Mouse (Mus musculus): ENCODE measurements at regions not wholly inside any gene's neighbourhood (a gene's known extent, or its start where the extent isn't known, plus 50 kb on each side); places are given as distances from the start of the nearest gene placed in this dataset.
"Not testable (repeated sequence)": the region's sequence is repeated elsewhere in the genome, so short reads cannot be mapped to it uniquely, and the experiment has no call there.

DNA sequence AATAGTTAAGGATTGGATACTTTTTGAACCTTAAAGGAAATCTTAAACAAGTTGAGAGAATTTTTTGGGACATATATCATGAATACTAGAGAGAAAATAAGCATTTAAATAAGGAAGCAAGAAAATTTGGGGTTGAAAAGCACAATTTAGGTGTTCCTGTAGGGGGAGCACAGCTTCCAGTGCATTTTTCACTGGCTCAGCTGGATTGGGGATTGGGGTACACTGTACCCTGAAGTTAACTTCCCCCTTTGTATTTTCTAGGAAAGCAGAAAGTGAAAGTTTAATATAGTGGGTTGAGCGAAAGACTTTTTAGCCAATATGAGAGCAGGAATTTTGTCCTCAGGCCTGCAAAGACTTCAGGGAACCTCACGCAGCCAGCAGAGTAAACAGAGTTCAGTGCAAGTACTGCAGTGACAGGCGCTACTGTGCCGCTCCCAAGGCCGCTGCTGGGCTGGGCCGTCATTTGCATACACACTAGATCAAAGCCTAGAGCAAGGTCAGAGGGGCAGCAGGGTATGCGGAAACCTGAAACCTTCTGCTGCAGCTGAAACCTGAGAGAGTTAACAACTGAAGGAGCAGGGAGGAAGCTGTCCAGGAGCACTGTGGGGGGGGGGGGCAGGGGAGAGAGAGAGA lies 1111.4 kb downstream of the H2al1n start:
- DNase-seq (ENCODE audit: extremely low spot score) = peak; percentile 66

GRCm38 (mm10) chrX:15322958-15323357 lies 1112.0 kb downstream of the H2al1n start:
- no peak for DNase-seq (ENCODE audit: extremely low spot score)

GRCm38 (mm10) chrX:15365135-15365534 lies 1154.2 kb downstream of the H2al1n start:
- DNase-seq (ENCODE audit: extremely low spot score) = not testable (repeated sequence)

Measured in embryo, embryonic 9.5 days (tissue).